Mouse (Mus musculus) forebrain, embryonic 10.5 days (tissue): Measurements from ENCODE around the gene Col11a2. TPM values are rescaled to one million over a fixed set of nuclear protein-coding genes. Genes with fewer than 3 reads are reported as not detected.

ENCODE experiments used
- DNase-seq: peaks from one replicate; pipeline ENCODE4 v3.0.0-alpha.2; 2017; ENCODE audit warnings: low spot score; ENCODE audit errors: extremely low spot score
- H3K27ac ChIP-seq: fragments of 300-500 bp; sonication (generic); 2 replicates; pipeline ENCODE4 v1.5.1; 2016; ENCODE audit warnings: mild to moderate bottlenecking
- H3K27me3 ChIP-seq: fragments of 300-500 bp; sonication (generic); 2 replicates; pipeline ENCODE4 v1.6.1; 2016; ENCODE audit warnings: mild to moderate bottlenecking; ENCODE audit not compliant: poor library complexity, severe bottlenecking
- H3K36me3 ChIP-seq: fragments of 300-500 bp; sonication (generic); replicated peaks from 2 replicates; pipeline ENCODE4 v1.6.1; 2016; ENCODE audit warnings: mild to moderate bottlenecking, moderate library complexity
- H3K4me1 ChIP-seq: fragments of 300-500 bp; sonication (generic); 2 replicates; pipeline ENCODE4 v1.6.1; 2016
- H3K4me3 ChIP-seq: fragments of 300-500 bp; sonication (generic); 2 replicates; pipeline ENCODE4 v1.5.1; 2016; ENCODE audit warnings: mild to moderate bottlenecking, moderate library complexity
- H3K9me3 ChIP-seq: fragments of 300-500 bp; sonication (generic); 2 replicates; pipeline ENCODE4 v1.6.1; 2016; ENCODE audit warnings: mild to moderate bottlenecking, moderate library complexity
- WGBS: fragments of 180-500 bp; shearing (Covaris S2); methylation state at CpG from one replicate; pipeline ENCODE4 v1.1.7; 2016; 5-methylcytosine and 5-hydroxymethylcytosine counted together
- polyA plus RNA-seq: library from polyadenylated mRNA; unstranded; fragments of >200 nt; fragmentation: Nextera tagmentation; extraction: Ambion mirVana; gene quantifications from 2 replicates; pipeline ENCODE4 v1.2.1, GENCODE M21; 2016

The Col11a2 gene
- polyA plus RNA-seq, 1 experiment from 2014 or later, result 0.74 TPM

GRCm38 (mm10) chr17:34101604-34102032 is 62.4 kb downstream of the Col11a2 start:
- H3K4me1 ChIP-seq, result peaks cover 8% of the 10 kb centered on the region
- no peaks in the 10 kb centered on the region for H3K36me3 ChIP-seq
- no peaks in the 10 kb centered on the region for H3K9me3 ChIP-seq
- no peak overlapping the region for H3K27ac ChIP-seq
- H3K4me3 ChIP-seq, result peak overlapping the region; percentile 24; the same call in 1 of the 2 replicates
- 9% methylated on average over 12 of the region's 12 CpGs for WGBS
- H3K27me3 ChIP-seq, result peaks cover 13% of the 10 kb centered on the region
- DNase-seq, result peak; percentile 93

- WGBS, result 87% methylated on average over 6 of the region's 6 CpGs
Observed at GRCm38 (mm10) chr17:34102831-34103230, 63.6 kb downstream of the Col11a2 start.

GRCm38 (mm10) chr17:34104804-34105203 is 65.6 kb downstream of the Col11a2 start:
- H3K27me3 ChIP-seq, result peaks cover 13% of the 10 kb centered on the region
- DNase-seq, result no peak
- H3K9me3 ChIP-seq, result no peaks in the 10 kb centered on the region
- peaks cover 21% of the 10 kb centered on the region for H3K36me3 ChIP-seq
- H3K27ac ChIP-seq, result no peak overlapping the region
- H3K4me1 ChIP-seq, result peaks cover 8% of the 10 kb centered on the region
- WGBS, result 89% methylated on average over 9 of the region's 9 CpGs
- H3K4me3 ChIP-seq, result no peak overlapping the region

More at GRCm38 (mm10) chr17:34102831-34103230, 63.6 kb downstream of the Col11a2 start:
- Histone ChIP-seq H3K4me3 (no peak overlapping the region), H3K27ac (no peak overlapping the region), H3K27me3 (peaks cover 13% of the 10 kb centered on the region), H3K9me3 (no peaks in the 10 kb centered on the region), H3K36me3 (peaks cover 4% of the 10 kb centered on the region; the same call in 1 of the 2 replicates), H3K4me1 (peaks cover 8% of the 10 kb centered on the region)
- no peak for DNase-seq

- Histone ChIP-seq H3K27ac (no peak overlapping the region), H3K27me3 (no peaks in the 10 kb centered on the region), H3K4me1 (peaks cover 21% of the 10 kb centered on the region), H3K36me3 (peaks cover 38% of the 10 kb centered on the region), H3K4me3 (no peak overlapping the region), H3K9me3 (no peaks in the 10 kb centered on the region)
- no peak for DNase-seq
- WGBS, result 89% methylated on average over 7 of the region's 7 CpGs
Observed at GRCm38 (mm10) chr17:34106555-34106954, 67.3 kb downstream of the Col11a2 start.

GRCm38 (mm10) chr17:34107109-34107867 is 68.1 kb downstream of the Col11a2 start:
- H3K27me3 ChIP-seq, result no peaks in the 10 kb centered on the region
- H3K9me3 ChIP-seq, result no peaks in the 10 kb centered on the region
- no peak overlapping the region for H3K4me3 ChIP-seq
- no peak for DNase-seq
- H3K27ac ChIP-seq, result no peak overlapping the region
- peaks cover 21% of the 10 kb centered on the region for H3K4me1 ChIP-seq
- 84% methylated on average over 7 of the region's 7 CpGs for WGBS
- H3K36me3 ChIP-seq, result peaks cover 45% of the 10 kb centered on the region

GRCm38 (mm10) chr17:34108460-34108859 is 69.2 kb downstream of the Col11a2 start:
- H3K4me3 ChIP-seq, result no peak overlapping the region
- no peak for DNase-seq
- no peaks in the 10 kb centered on the region for H3K27me3 ChIP-seq
- H3K4me1 ChIP-seq, result peaks cover 23% of the 10 kb centered on the region
- no peak overlapping the region for H3K27ac ChIP-seq
- peaks cover 57% of the 10 kb centered on the region for H3K36me3 ChIP-seq
- H3K9me3 ChIP-seq, result no peaks in the 10 kb centered on the region
- 80% methylated on average over 6 of the region's 6 CpGs for WGBS

GRCm38 (mm10) chr17:34109038-34109805 is 70.0 kb downstream of the Col11a2 start:
- DNase-seq, result no peak
- Histone ChIP-seq H3K4me1 (peaks cover 23% of the 10 kb centered on the region), H3K36me3 (peaks cover 65% of the 10 kb centered on the region), H3K4me3 (0 out of 2 replicates have a peak overlapping the region, but pooled peaks have one; percentile 3), H3K27me3 (no peaks in the 10 kb centered on the region), H3K27ac (no peak overlapping the region), H3K9me3 (no peaks in the 10 kb centered on the region)
- WGBS, result 81% methylated on average over 14 of the region's 14 CpGs

- DNase-seq, result no peak
- no peaks in the 10 kb centered on the region for H3K9me3 ChIP-seq
- H3K27ac ChIP-seq, result no peak overlapping the region
- no peaks in the 10 kb centered on the region for H3K27me3 ChIP-seq
- peaks cover 26% of the 10 kb centered on the region for H3K4me1 ChIP-seq
- WGBS, result 76% methylated on average over 3 of the region's 3 CpGs
- peaks cover 71% of the 10 kb centered on the region for H3K36me3 ChIP-seq
- H3K4me3 ChIP-seq, result no peak overlapping the region
Observed at GRCm38 (mm10) chr17:34109806-34110195, 70.6 kb downstream of the Col11a2 start.

- no peaks in the 10 kb centered on the region for H3K27me3 ChIP-seq
- 71% methylated on average over 8 of the region's 8 CpGs for WGBS
- DNase-seq, result no peak
- H3K4me3 ChIP-seq, result no peak overlapping the region
- peaks cover 31% of the 10 kb centered on the region for H3K4me1 ChIP-seq
- H3K9me3 ChIP-seq, result no peaks in the 10 kb centered on the region
- no peak overlapping the region for H3K27ac ChIP-seq
- H3K36me3 ChIP-seq, result peaks cover 76% of the 10 kb centered on the region
Observed at GRCm38 (mm10) chr17:34110309-34110708, 71.1 kb downstream of the Col11a2 start.

GRCm38 (mm10) chr17:34114114-34114513 is 74.9 kb downstream of the Col11a2 start:
- peaks cover 100% of the 10 kb centered on the region for H3K36me3 ChIP-seq
- H3K27me3 ChIP-seq, result no peaks in the 10 kb centered on the region
- no peak overlapping the region for H3K27ac ChIP-seq
- 92% methylated on average over 7 of the region's 7 CpGs for WGBS
- DNase-seq, result no peak
- H3K9me3 ChIP-seq, result no peaks in the 10 kb centered on the region
- H3K4me3 ChIP-seq, result no peak overlapping the region
- H3K4me1 ChIP-seq, result peaks cover 50% of the 10 kb centered on the region
